Mouse (Mus musculus) urinary bladder, postnatal 36 days (tissue): ENCODE measurements around the gene Sapcd1.
A peak's percentile ranks its signal among the peaks of the same experiment; 100 is the strongest.
"Not testable (repeated sequence)": the region's sequence is repeated elsewhere in the genome, so short reads cannot be mapped to it uniquely, and the experiment has no call there.

ENCODE experiments used
- DNase-seq, 2 experiments: peaks; one replicate each; pipeline ENCODE4 v3.0.0; 2022; ENCODE audit warnings: low spot score in 2 of 2, mixed read lengths in 1 of 2

Sapcd1 gene

DNA sequence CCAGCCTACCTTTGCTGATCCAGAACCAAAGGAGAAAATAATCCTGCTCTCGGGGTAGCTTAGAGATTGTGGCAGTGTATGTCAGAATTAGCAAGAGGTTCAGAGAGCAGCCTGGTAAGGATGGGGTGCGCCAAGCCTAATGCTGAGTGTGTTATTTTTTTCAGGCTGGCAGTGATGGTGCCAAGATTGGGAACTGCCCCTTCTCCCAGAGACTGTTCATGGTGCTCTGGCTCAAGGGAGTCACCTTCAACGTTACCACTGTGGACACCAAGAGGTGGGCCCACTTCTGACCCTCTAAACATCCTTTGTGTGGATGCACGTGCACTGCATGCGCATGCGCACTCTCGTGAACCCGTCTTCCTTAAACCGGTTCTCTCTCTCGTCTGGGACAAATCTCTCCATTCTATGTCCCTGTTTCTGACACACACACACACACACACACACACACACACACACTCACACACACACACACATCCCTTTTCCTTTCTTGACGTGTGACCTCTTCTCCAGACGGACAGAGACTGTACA is 24.5 kb upstream of the Sapcd1 start:
- no peak for DNase-seq

DNA sequence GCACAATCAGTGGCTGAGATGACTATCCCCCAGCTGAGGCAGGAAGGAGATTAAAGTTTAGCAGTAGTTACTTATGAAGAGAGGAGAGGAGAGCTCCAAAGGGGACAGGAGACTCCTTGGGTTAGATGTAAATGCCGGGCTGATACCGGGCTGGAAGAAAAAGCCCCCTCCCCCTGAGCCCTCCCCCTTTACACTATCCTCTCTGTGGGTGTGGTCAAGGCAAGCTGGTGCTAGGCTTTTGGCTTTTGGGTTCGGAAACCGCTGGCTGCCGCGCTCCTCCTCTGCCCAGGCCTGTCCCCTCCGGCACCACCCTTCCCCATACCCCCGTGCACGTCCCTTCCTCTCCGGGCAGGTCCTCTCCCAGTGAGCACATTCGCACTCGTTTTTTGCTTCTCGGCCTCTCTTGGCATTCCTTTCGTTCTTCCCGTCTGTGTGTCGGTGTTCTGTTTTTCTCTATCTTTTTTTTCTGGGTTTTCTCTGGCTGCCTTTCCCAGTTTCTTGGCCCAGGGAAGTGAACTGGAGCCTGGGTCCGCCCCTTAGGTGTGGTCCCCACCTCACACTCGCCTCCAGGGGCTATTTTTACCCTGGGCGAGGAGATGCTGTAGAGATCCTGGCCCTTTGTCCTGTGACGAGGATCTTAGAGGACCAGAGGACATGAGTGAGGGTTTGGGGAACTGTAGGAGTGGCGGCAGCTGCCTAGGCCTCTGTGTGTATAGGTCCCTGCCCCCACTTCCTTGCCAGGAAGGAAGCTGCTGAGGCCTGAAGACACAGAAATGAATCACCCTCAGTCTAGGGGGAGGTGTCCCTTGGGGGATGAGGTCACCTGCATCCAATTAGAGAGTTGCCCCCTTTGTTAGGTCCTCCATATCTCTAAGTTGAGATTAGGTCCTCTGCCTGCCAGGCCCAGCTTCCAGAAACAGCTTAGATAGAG is 23.6 kb upstream of the Sapcd1 start:
- DNase-seq, result peak; percentile 61 to 69

DNA sequence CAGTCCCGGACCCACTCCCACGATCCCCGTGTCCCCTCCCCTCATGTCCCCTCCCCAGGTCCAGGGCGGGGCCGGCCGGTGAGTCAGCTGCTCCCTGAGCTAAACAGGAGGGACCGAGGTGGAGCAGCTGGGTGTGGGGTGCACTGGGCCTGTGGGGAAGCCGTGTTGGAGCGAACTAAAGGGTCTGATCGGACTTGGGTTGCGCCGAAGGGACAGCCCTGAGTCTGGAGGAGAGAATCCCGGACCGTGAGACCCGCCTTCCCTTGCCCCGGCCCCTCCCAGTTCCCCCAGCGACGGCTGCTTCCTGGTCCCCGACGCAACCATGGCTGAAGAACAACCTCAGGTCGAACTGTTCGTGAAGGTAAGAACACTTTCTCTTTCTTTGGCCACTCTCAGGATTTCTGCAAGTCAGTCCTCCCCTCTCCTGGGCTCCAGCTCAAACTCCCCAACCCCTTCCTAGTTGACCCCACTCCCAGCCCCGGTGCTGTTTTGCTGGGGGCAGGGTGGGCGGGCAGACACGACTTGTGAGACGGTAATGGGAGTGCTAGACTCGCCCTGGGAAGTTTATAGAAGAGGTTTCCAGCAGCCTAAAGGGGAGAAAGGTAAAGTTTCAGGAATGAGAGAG is 22.4 kb upstream of the Sapcd1 start:
- peak; percentile 69 to 79 for DNase-seq

DNA sequence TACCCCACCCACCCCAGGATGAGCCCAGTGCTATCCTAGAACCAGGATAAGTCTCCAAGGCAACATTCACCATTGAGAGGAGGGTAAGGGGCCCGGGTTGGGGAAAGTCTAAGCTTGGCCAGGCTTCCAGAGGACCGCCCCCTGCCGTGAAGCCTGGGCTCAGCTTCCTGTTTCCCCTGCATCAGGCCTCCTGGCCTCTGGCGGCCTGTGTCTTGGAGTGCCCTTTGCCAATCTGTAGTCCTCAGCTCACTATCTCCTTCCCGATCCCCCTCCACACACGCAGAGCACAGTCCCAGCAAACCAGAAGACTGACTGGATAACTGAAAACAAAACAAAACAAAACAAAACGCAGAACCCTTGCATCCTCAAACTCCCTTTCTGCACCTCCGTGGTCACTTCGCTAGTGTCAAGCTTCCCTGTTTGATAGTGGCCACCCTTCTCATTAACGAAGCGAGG is 21.8 kb upstream of the Sapcd1 start, which contains the start of gene Clic1:
TSS of gene Clic1 (plus strand) at position 406 of the 456 bp plus-strand sequence.
- DNase-seq, result peak in 1 of 2 experiments; percentile 58

DNA sequence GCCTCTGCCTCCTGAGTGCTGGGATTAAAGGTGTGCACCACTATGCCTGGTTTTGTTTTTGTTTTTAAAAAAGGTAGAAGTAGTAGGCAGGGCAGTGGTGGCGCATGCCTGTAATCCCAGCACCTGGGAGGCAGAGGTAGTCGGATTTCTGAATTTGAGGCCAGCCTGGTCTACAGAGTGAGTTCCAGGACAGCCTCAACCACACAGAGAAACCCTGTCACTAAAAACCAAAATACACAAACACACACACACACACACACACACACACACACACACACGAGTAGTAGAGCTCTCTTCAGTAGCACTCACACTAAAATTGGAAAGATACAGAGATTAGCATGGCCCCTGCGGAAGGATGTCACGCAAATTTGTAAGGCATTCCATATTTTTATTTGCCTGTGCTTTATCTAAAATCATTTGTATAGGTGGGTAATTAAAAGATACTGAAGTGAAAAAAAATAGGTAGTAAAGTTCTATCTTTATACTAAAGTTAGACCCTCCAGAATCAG is 21.2 kb upstream of the Sapcd1 start:
- no peak for DNase-seq

DNA sequence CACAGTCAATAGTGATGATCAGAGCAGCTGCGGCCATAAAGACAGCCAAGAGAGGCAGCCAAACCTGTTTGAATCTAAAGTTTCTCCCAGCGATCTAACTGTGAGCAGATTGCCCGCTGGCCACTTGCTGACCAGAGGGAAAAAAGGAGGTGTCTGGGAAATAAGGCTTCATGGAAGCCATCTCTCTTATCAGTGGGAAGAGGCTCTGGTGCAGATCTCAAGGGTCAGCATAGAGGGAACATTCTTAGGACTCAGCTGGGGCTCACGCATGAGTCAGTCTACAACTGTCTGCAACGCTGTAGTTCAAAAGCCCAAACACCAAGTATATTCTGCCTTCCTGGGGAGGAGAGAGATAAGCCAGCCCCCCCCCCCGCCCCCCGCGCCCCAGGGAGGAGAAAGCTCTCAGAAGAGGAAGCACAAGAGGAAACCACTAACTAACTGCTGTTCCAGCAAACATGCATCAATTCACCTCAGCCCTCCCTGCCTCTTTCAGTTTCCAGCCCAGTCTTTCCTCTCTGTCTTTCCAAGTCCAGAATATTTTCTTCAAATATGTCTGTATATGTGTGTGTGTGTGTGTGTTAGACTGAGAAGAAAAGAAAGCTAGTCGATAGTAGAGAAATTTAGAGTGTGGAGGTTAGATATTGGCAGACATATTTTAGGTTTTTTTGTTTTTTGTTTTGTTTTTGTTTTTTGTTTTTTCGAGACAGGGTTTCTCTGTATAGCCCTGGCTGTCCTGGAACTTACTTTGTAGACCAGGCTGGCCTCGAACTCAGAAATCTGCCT is 20.5 kb upstream of the Sapcd1 start:
- DNase-seq, result no peak

DNA sequence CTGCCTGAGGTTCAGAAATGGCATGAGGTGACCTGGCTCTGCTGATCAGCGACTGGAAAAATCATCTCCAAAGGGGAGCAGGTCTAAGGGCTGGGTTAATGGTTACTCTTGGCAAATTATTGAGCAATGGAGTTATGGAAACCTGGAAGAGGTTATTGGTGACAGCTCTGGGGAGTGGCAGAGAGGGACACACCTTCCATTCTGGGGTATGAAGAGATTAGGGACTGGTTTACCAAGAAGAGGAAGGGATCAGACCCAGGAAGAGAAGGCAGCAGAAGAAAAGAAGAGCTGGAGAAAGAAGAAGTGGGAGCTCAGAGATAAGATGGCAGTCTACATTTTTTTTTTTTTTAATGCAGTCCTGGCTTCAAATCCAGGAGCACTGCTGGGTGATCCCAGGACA is 19.9 kb upstream of the Sapcd1 start:
- no peak for DNase-seq

DNA sequence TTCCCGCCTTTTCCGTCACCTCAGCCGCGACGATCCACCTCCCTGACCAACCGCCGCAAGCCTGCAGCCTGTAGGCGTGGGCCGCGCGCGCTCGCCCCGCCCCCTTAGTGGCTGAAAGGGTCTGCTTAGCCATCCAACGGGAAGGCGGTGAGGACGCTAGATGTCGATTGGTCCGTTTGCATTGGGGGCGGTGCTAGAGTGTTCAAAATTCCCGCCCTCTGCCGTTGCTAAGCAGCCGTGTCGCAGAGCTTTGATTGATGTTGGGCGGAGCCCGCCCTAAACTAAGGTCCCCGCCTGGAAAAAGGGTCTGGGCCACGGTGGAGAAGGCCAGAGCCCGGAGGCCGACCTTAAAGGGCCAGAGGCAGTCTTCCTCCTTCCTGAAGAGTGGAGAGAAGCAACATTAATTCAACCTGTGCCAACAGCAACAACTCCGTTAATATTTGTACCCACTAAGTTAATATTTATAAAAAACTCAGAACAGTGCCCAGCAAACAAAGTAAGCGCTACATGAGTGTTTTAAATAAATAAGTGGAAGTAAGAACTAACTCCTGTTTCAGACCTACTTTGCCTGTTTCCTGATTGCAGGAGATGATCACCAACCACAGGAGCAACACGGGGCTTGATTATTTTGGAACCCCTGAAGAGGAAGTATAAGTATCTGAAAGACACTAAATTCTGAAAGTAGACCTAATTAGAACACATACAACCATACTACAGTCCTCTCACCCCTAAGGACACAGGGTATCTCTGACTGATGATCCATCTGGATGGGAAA is 19.1 kb upstream of the Sapcd1 start, which contains the start of gene Msh5:
TSS of gene Msh5 (minus strand) at position 65 of the 775 bp plus-strand sequence.
- DNase-seq, result peak; percentile 95 to 96

DNA sequence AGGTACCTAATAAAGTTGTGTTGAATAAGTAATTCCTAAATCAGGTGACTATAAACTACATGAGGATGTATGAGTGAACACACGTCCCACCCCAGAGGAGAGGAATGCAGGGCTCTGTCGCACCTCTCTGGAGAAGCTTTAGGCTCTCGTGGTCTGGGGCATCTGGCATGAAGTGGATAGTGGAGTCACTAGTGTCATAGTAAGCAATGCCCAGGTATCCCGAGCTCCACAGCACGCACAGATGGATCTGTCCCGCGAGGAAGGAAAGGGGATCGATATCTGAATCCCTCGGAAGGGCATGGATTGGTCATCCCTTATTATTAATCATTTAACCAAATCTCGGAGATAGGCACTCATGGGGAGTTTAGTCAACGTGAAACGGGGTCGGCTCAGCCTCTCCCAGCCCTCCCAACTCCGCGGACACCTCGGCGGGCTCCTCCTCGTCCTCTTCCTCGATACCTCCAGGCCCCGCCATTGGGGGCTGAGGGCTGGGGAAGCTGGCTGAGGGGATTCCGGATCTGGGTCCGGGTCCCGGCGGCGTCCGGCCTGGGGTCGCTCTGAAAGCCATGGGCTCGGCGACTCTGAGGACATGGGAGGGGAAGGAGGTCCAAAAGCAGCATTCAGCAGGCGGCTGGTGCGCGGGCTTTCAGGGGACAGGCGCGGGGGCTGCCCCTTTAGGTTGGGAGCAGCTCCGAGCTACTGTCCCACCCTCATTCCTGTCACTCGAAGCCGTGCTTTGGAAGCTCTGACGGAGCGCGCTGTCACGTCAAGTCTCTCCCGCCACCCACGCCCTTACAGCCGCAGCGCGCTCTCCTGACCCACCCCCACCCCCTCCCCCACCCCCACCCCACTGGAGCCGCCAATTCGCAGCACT is 18.2 kb upstream of the Sapcd1 start:
- DNase-seq, result no peak

DNA sequence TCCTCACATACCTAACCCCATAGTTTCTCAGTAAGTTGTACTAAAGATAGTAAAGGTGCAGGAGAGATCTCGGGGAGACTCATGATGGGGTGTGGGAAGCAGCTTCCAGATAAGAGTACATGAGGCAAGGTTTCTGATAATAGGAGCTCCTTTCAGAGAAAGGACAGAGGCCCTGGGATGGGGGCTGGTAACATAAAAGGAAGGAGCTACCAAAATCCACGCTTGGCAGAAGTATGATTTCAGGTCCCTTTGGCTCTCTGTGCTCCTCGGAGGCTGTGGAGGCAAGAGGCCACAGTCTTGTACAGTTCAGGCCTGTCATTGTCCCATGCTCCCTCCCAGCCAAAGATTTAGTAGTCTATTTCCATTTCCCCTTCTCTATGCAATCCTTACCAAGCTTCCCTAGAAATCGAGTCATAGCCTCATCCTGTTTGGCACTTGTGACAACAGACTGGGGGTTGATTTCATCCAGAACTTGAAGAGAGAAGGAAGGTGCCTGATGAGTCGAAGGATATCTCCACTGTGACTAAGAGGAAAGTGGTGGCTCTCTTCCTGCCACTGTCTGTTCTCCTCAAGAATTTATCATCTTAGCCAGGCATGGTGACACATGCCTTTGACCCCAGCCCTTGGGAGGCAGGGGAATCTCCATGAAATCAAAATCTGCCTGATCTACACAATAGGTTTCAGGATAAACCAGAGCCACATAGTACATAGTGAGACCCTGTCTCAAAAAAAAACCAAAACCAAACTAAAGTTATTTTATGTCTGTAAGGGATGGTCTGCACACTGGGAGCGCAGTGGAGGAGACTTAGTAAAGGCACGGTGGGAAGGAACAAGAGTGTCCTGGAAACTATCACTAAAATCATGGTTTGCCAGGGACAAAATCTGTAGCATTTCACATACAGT is 17.3 kb upstream of the Sapcd1 start:
- DNase-seq, result no peak

DNA sequence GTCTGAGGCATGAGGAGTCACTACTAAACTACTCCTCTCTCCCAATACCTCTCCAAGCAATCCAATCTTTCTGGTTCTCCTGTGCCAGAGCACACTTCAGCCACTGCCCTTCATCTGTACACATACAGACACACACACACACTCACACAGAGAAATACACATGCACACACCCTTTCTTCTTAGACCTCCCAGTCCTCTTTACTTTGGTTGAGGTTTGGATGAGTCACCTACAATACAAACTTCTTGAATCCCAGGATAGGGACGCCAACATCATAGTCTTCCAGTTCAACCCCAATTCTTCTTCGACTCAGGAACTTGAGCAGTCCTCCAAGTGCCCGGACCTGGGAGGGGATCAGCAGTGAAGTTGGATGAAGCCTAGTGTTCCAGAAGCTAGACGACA is 16.0 kb upstream of the Sapcd1 start:
- no peak for DNase-seq

DNA sequence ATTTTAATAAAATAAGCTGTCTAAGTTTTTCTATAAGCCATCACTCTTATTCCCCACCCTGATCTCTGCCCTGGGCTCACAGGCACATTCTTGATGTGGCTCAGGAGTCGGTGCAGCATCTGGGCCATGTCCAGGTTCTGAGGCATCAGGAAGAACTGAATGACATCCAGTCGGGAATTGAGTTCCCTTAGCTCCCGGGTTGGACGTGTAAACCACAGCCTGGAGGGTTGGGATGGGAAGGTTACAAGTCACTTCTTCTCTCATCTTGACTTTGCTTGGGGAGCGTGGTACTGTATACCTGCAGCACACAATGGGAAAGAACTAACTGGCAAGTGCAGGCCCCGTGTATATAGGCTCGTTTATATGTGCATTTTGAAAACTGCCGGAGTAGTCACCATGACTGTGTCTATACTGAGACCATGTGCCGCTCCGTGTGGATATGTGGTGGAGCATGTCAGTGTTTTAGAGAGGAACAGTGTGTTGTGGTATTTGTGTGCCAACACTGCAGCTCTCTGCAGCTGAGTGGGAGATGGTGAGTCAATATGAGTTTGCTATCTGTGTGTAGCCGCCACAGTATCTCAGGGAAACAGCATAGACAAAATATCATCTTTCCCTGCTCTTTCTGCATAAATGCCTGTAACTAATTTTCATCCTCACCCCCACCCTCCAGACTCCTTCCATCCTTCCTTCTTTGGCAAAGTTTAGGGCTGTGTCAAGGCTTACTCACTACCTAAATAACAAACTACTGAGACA is 11.5 kb upstream of the Sapcd1 start:
- DNase-seq, result no peak

DNA sequence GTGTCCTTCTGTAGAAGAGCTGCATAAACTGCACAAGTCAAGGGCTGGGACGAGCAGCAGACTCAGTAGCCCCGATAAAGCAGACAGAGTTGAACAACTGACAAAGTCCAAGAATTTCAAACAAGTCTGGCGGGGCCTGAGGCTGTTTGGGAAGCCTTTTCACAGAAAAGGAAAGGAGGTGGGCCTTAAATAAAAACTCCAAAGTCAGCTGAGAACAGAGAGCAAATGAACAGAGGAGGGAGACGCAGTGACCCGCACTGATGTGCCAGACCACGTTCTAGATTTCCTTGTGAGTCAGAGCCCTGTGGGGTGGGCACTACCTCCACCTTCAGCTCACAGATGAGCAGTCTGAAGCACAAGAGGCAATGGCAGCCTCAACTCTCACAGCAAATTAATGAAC is 7.1 kb upstream of the Sapcd1 start:
- no peak for DNase-seq

DNA sequence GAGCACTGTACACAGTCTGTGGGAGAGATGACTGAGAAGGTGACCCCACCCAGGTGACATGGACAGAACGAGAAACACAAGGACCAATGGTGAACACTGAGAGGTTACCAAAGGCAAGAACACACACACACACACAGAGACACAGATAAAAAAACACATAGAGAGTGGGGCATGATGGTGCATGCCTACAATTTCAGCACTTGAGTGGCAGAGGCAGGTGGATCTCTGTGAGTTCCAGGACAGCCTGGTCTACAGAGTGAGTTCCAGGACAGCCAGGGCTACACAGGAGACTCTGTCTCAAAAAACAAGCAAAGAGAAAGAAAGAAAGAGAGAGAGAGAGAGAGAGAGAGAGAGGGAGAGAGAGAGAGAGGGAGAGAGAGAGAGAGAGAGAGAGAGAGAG is 5.9 kb upstream of the Sapcd1 start:
- not testable (repeated sequence) for DNase-seq

DNA sequence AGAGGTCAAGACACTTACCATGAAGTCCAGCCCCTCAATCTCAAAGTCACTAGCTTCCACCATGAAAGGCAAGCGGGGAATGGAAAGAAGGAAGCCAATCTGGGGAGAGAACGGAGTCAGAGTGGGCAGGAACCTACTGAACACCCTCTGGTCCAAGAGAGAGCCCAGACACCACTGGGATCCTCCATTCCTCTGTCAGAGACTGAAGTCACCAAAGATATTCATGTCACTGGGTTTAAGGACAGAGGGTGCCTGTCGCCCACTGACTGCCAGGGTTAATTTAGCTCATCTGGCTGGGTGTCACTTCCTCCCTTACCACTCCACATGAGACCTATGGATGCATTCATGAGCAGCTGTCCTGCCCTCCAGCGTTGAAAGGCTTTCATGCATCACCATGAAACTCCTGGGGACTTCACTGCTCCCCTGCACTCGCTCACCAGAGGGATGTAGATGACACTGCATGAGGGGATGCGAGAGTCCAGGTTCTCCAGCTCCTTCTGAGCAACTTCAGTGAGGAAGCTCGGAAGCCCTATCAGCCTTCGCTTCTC is 4.6 kb upstream of the Sapcd1 start:
- DNase-seq, result no peak

DNA sequence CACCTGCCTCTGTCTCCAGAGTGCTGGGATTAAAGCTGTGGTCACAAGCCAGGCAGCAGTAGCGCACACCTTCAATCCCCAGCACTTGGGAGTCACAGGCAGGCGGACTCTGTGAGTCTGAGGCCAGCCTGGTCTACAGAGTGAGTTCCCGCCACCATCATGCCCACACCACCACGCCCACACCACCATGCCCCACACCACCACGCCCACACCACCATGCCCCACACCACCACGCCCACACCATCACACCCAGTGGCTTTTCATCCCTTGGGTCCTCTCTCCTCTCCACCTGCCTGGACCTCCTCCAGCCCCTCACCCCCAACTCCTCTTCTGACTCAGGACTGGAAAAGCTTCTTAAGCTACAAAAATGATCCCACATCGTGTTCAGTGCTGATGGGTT is 4.1 kb upstream of the Sapcd1 start:
- DNase-seq, result no peak

DNA sequence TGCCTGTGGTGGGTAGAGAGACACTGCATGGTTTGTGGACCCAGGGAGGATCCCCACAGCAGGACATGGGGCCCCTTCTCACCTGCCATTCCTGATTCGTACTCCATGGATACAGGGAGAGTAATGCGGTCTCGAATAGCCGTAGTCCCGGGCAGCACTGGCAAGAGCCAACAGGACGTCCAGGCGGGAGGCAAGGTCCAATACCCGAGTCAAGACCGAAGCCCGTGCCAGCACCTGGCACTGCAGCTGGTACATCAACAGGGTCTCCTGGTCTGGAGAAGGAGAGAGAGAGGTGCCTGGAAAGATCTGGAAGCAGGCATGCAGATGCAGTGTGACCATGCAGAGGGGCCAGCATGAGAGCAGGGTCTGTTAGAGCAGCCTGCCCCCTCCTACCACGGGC is 3.5 kb upstream of the Sapcd1 start:
- DNase-seq, result no peak
